Mouse (Mus musculus): ENCODE data around the gene Pp2d1. TPM values are rescaled to one million over a fixed set of nuclear protein-coding genes. Genes with fewer than 3 reads are reported as not detected.
A peak's percentile ranks its signal among the peaks of the same experiment; 100 is the strongest.

Pp2d1 gene
- total RNA-seq, 2 experiments from 2014 or later, result not detected

DNA sequence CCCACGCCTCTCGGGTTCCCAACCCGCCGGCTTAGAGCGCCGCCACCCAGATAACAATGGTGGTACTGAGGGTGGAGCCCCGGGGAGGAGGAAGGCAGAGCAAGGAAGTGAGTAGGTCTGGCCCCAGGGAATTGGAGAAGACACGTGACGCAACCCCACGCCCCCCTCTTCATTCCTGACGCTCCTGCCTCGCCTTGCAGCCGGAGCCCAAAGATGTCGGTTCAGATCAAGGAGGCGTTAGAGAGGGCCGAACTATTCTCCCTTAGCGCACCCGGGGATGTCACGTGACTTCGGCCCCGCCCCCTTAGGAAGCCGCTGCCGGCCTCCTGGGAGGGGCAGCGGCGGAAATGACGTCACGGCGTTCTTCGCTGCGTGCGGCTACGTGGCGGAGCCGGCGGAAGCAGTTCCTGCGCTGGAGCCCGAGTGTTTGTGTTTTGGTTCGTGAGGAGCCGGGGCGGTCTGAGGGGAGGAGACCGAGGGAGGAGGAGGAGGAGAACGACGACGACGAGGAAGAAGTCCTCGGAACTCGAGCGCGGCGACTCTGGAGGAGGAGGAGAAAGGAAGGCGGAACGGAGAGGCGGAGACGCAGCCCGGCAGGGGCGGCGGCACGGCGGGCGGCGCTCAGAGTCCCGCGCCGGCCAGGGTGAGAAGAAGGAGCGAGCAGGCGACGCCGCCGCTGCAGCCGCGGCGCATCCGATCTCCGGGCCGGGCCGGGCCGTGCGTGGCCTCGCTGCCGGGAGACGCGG lies 60.2 kb downstream of the Pp2d1 start, which contains the start of gene Rab5a:
Gene Rab5a (plus strand): TSS at position 377 of the 746 bp plus-strand sequence.
- peak; percentile 100 for DNase-seq

GRCm38 (mm10) chr17:53478066-53478857 lies 61.0 kb downstream of the Pp2d1 start:
- DNase-seq, result no peak

GRCm38 (mm10) chr17:53468697-53469096 lies 70.6 kb downstream of the Pp2d1 start:
- no peak for DNase-seq

GRCm38 (mm10) chr17:53465569-53465968 lies 73.7 kb downstream of the Pp2d1 start:
- DNase-seq, result peak in 1 of 2 experiments; percentile 19

DNA sequence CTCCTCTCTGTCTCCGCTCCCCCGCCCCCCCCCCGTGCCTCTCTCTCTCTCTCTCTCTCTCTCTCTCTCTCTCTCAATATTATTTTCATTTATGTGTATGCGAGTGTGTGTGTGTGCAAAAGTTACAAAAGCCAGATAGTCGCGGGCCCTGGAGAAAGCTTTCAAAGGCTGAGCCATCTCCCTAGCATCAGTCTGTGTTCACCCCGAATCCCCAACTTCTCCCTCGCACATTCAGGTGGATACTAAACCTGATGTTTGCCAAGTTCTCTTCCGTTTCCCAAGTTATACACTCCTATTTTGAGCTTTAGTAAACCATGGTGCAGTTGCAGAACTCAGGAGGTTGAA lies 75.8 kb downstream of the Pp2d1 start:
- DNase-seq, result no peak

DNA sequence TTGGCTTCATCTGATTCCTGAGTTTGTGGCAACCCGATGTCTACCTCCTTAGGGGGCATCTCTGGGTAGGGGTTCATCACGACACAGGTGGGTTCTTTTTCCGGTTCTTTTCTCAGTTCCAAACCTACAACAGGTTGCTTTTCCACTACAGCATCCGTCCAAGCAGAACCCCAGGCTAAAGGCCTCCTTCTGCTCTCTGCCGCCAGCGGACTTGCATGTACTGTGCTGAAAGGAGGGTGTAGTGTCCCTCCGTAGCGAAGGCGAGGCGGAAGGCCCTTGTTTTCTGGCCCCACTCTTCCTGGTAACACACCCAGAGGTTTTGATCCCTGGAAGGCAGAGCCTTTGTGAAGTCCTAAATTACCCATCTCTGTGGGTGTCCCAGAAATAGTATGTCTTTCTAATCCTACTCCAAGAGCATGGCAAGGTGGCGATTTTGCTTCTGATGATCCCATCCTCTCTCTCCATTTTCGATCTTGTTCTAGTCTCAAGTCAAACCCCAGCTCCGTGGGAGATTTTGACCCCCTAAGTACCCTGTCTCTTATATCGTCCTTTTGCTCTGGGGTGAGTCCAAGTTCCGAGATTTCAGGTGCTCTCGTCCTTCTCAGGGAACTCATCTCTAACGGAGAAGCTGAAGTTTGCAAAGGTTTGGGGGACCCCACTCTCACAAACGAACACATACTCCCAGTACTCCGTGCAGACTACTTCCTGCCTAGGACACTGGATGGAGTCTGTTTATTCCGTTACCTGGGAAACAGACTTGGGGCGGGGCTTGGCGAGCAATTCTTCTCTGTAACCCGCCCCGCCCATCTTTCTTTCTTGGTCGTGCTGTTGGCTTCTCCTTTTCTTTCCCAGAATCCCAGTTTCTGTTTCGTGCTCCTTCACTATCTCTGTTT lies 76.4 kb downstream of the Pp2d1 start, which contains the start of gene Efhb:
Gene Efhb (minus strand): TSS at position 719 of the 893 bp plus-strand sequence.
- peak; percentile 92 to 93 for DNase-seq

Other genes starting within 250 kb of the Pp2d1 start
- under 1 TPM; 0.36 to 0.43 TPM for gene Efhb, start 76.1 kb downstream of the Pp2d1 start, total RNA-seq (2021)
- gene Rab5a, start 60.2 kb downstream of the Pp2d1 start, total RNA-seq (2021), result 100 to 1,000 TPM in 1 of 2 experiments, 10 to 100 TPM in 1; 95.3 to 114 TPM
- gene Kat2b, start 27.4 kb upstream of the Pp2d1 start, total RNA-seq (2021), result 10 to 100 TPM; 64.5 to 86.8 TPM
- 1 to 10 TPM; 1.2 to 1.4 TPM for gene Sgo1, start 149.9 kb upstream of the Pp2d1 start, total RNA-seq (2021)

All from adrenal gland, postnatal 36 days (tissue).